Mouse (Mus musculus) erythroid progenitor cell, adult 5-6 weeks (primary cell): ENCODE measurements around the gene Calm5. TPM values are rescaled to one million over a fixed set of nuclear protein-coding genes. Genes with fewer than 3 reads are reported as not detected.
A peak's percentile ranks its signal among the peaks of the same experiment; 100 is the strongest.
"Not testable (repeated sequence)": the region's sequence is repeated elsewhere in the genome, so short reads cannot be mapped to it uniquely, and the experiment has no call there.

Experiments used
- ATAC-seq: replicated peaks from 2 replicates; pipeline ENCODE4 v1.8.0; 2016; ENCODE audit warnings: moderate number of reproducible peaks, mild to moderate bottlenecking, moderate TSS enrichment, inconsistent platforms; ENCODE audit not compliant: poor library complexity, low FRiP score, severe bottlenecking
- total RNA-seq, 2 experiments: library from RNA; stranded (forward) in 1 of 2; stranded (reverse) in 1 of 2; fragments of 150-400 nt in 1 of 2; fragments of 186-747, 209-891 nt in 1 of 2; gene quantifications; 2 replicates each; pipeline versions ENCODE4 v1.2.3 to v1.2.4; 2015 to 2017; ENCODE audit warnings: low replicate concordance in 2 of 2

Gene Calm5
- total RNA-seq (2015; ENCODE audit: low replicate concordance) (not detected in 2 replicates), total RNA-seq (2017; ENCODE audit: low replicate concordance) (not detected in 2 replicates)

GRCm38 (mm10) chr13:3853648-3854333, at the start of gene Calm5:
Calm5 (plus strand) TSS chr13:3854173.
- not testable (repeated sequence) for ATAC-seq

DNA sequence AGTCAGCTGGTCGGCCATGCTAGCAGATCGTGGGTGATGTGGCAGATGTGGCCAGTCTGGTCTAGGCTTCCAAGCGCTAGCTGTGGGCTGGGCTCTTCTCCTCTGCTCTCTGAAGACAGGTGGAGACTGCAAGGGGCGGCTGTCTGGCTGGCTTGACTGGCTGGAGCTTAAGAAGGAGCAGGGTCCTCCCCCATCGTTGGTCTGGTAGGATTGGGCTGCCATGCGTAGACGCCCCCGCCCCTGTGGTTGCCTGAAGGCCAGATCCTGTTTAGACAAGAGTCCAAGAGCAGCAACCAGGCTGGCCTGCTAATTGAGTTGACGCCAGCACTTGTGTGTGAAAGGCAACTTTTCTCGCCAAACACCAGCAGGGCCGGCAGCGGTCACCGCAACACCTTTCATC, 49.8 kb upstream of the Calm5 start, which contains the start of gene Calml3:
TSS of gene Calml3 (minus strand) at position 131 of the 400 bp plus-strand sequence.
- ATAC-seq, result 0 out of 2 replicates have a peak, but pooled peaks have one; percentile 25

GRCm38 (mm10) chr13:3805132-3805531, 48.8 kb upstream of the Calm5 start:
- ATAC-seq, result no peak

DNA sequence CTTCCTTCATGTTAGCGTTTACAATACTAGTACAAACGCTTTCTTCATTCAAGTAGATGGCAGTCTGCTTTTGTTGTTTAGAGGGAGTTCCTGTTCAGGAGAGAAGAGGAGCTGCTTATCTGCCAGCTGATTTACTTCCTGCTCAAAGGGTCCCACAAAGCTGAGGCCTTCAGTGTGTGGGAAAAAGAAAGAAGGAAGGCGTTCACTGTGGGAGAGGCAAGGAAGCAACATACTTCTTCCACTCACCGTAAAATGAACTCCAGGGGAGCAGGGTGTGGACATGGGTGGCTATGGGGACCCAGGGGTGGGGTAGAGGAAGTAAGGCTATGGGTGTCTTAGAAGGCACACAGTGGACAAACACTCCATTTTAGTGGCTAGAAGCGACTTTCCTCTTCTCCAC, 48.3 kb upstream of the Calm5 start:
- ATAC-seq, result no peak

DNA sequence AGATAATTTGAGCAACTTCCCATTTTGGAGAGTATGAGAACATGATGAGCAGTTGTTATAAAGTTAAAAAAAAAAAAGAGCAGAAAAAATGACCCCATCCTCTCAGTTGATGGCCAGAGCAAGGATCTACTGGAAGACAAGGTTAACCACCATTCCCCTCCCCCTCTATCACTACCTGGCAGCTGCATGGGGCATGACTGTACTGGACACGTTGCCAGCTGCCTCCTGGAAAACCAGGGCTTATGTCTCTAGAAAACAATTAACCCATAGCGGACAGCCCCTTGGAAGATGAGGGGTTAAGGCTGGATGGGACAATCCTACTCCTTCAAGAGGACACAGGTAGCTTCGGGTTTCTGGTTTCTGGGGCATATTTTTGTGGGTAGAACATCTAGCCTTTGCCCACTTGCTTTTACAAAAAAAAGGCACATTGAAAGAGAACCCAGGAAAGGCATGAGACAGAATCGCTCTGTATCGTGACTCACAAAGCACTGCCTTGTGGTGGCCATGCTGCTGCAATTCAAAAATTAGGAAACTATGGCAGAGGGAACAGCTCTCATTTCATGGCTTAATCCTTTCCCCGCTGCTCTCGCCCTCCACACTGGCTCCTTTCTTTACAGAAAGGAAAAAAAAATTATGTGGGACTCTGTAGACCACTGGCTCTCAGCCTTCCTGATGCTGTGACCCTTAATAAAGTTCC, 46.7 kb upstream of the Calm5 start:
- no peak for ATAC-seq

DNA sequence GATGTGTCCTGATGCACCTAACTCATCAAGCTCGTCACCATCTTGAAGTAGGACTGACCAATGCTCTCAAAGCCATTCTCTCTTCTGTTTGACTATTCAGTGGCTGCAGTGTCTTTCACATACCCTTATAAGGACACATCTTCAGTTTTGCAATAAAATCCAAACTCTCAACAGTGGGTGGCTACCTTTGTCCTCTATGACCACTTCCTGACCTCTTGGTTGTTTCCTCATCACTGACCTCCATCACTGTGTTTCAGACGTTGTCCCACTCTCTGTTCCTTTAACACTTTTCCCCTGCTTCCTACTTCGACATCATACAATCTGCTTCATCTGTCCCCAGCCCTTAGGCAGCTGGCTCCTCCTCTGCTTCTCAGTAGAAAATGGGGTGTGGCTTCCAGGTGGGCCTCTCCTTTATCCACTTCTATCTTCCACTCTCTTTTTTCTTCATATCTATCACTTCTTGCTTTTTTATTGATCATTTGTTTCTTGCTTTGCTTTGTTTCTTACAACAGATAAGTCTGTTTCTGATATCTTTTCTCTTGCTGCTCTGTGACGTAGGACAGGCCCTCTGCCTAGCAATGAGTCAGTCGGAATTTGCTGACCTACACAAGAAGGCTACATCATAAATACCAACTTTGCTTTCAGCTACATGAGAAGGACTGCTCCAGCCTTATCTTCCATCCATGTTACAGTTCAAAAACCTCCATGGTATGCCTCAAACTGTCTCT, 35.8 kb upstream of the Calm5 start:
- no peak for ATAC-seq

DNA sequence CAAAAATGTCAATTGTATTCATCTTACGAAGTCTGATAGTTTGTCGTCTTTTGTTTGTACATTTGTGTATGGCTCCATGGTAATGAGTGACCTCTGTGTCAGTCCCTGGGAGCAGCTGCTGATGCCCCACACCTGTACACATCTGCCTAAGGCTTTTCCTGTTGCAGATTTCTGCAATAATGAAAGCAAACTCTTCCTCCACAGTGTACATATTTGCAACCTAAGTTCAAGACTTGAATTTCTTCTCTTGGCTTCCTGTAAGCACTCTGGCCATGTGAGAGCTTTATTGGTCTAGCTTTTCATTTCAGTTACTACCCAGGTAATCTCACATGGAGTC, 35.3 kb upstream of the Calm5 start:
- no peak for ATAC-seq

GRCm38 (mm10) chr13:3822105-3822504, 31.9 kb upstream of the Calm5 start:
- ATAC-seq, result no peak

DNA sequence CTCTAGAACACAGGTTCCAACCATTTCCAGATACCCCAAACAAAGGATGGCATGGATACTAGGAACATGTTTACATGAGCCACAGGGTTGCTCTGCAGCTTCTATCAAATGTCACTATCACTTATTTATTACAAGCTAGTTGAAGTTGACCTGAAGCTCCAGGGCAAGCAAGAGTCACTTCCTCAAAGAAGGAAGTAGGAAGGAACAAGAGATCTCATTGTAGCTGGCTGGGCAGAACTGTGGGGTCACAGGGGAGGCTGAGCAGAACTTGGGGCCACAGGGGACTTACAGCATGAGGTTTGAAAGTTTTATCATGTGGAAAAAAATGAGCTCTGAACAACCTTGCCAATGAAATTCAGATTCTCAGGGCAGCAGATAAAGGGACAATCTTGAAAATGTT, 28.2 kb upstream of the Calm5 start:
- ATAC-seq, result no peak

GRCm38 (mm10) chr13:3831546-3831945, 22.4 kb upstream of the Calm5 start:
- ATAC-seq, result no peak

GRCm38 (mm10) chr13:3831994-3832393, 22.0 kb upstream of the Calm5 start:
- no peak for ATAC-seq

- no peak for ATAC-seq
Observed at GRCm38 (mm10) chr13:3832450-3832849, 21.5 kb upstream of the Calm5 start.

GRCm38 (mm10) chr13:3833644-3834043, 20.3 kb upstream of the Calm5 start:
- 0 out of 2 replicates have a peak, but pooled peaks have one; percentile 13 for ATAC-seq

DNA sequence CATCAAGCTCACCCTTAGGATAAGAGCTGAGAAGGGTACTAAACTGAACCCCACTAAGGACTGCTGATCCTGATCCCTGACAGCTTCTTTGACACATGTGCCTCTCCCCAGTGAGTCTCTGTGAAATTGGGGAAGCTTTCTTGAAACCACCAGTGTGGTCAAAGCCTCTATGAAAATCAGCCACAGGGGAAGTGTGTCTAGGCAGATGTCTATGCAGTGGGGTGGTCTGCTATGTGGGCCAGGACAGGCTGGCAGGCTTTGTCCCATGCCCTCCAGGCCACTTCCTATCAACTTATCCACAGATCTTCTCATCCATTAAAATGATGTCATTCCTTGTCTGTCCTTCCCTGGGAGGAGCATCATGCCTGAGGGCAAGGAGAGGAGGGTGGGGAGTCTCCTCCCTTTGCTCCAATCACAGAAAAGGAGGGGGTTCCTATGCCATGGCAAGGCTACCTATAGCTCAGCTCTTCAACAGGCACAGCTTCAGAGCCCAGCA, 16.6 kb upstream of the Calm5 start, which contains the start of gene Calm4:
TSS of gene Calm4 (plus strand) at position 446 of the 496 bp plus-strand sequence.
- 0 out of 2 replicates have a peak, but pooled peaks have one; percentile 26 for ATAC-seq

GRCm38 (mm10) chr13:3840662-3841061, 13.3 kb upstream of the Calm5 start:
- 0 out of 2 replicates have a peak, but pooled peaks have one; percentile 26 for ATAC-seq

DNA sequence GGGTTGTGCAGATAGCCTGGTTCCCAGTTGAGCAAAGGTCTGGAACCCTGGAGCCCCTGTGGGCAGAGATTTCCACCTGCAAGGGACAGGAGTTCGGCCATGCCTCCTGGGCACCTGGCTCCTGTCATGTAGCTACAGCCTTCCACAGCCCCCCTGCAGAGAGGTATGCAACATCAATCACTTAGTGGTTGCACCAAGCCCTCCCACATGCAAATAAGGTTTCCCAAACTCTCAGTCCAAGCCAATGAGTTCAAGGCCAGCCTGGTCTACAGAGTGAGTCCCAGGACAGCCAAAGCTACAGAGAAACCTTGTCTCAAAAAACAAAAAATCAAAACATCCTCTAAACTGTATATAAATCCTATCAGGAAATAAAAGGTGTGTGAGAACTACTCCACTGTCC, 3.6 kb upstream of the Calm5 start:
- no peak for ATAC-seq

DNA sequence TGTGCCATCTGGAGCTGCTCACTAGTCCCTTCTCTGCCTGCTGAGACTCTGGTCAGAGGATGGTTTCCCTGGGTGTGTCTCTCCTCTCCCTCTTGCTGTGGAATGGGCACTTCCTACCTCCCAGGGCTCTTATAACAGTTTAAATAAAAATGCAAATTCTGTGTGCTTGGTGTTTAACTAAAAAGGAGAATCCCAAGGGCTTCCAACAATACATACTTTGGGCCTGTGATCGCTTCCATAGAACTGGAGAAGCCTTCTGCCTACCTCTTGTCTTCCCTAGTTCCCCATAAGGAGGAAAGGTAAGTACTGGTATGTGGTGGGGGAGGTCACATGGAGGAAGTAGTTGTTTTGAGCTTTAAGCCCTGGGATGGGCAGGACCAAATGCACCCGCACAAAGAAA, 883 bp downstream of the Calm5 start:
- ATAC-seq, result no peak

DNA sequence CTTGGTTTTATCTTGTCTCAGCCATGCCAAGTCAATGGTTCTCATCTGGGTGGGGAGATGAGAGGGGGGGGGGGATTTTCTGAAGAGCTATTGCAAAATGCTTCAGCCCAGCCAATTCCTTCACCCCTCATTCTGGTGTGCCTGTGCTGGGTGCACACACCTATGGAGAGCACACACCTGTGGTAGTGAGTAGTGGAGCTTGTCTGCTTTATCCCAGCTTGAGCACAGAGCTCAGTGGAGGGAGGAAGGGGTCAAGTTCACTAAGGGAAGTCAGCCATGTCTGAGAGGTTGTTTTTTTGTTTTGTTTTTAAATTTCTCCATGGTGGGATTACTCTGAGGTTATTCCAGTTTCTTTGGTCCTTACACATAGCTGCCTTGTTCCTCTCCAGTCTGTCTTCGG, 2.3 kb downstream of the Calm5 start:
- ATAC-seq, result no peak

DNA sequence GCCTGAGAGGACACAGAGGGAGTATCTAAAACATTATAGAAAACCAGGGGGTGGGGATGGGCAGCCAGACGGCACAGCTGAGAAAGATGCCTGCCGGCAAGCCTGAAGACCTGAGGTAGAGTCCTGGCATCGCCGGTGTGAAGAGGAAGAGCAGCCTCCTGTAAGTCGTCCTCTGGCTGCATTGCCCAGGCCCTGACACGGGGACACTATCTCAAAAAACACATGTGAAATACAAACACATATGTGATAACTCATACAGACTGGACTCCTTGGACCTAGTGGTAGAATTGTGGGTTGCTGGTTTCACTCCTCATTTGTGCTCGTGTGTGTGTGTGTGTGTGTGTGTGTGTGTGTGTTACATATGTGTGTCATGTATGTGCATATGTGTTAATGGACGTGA, 7.3 kb downstream of the Calm5 start:
- peak; percentile 73 for ATAC-seq

- no peak for ATAC-seq
Observed at GRCm38 (mm10) chr13:3862325-3862724, 8.4 kb downstream of the Calm5 start.
